Mouse (Mus musculus): ENCODE measurements at regions not wholly inside any gene's neighbourhood (a gene's known extent, or its start where the extent isn't known, plus 50 kb on each side); places are given as distances from the start of the nearest gene placed in this dataset.

DNA sequence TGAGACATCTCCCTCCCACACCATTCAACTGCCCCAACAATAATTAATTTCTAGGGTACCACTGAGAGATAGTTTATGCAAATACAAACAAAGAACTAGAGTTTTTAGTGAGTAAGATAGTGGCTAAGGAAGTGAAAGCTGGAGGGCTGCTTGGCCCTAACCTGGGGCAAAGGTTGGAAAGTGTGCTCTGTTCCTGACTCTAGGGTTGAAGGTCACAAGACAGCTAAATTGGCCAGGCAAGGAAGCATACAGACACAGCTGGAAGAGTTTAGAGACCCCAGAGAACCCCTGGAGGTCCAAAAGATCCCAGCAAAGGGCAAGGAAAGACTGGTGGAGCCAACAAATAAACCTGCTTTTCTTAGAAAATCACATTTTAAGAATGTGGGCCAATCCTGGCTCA lies 50.2 kb upstream of the Ptprg start:
- no peak for TF ChIP-seq CTCF (conservative IDR thresholded peaks at IDR 0.05; ENCODE audit: insufficient read depth, insufficient read length, low read depth, low read length)
- TF ChIP-seq POLR2A (IDR thresholded peaks at IDR 0.05; ENCODE audit: low read depth, low read length) = no peak
